Mouse (Mus musculus) brain, embryonic 14.5 days (tissue): ENCODE measurements around the gene Etnk1.

Source experiments
- CTCF ChIP-seq: fragments of 200-500 bp; IDR thresholded peaks from 2 replicates; pipeline ENCODE4 v1.5.1; 2012; ENCODE audit warnings: inconsistent platforms, mild to moderate bottlenecking, moderate library complexity, borderline replicate concordance; ENCODE audit not compliant: insufficient read depth, insufficient read length; ENCODE audit errors: extremely low read depth
- POLR2A ChIP-seq: fragments of 200-500 bp; IDR thresholded peaks from 2 replicates; pipeline ENCODE4 v1.6.1; 2012; ENCODE audit warnings: mild to moderate bottlenecking, inconsistent platforms, borderline replicate concordance; ENCODE audit not compliant: poor library complexity, insufficient read depth, insufficient read length, severe bottlenecking; ENCODE audit errors: extremely low read depth

GRCm38 (mm10) chr6:143156684-143157083 is 10.3 kb upstream of the Etnk1 start:
- TF ChIP-seq POLR2A (no peak), CTCF (no peak)
